Mouse (Mus musculus): ENCODE measurements at regions not wholly inside any gene's neighbourhood (a gene's known extent, or its start where the extent isn't known, plus 50 kb on each side); places are given as distances from the start of the nearest gene placed in this dataset.
"Not testable (repeated sequence)": the region's sequence is repeated elsewhere in the genome, so short reads cannot be mapped to it uniquely, and the experiment has no call there.

DNA sequence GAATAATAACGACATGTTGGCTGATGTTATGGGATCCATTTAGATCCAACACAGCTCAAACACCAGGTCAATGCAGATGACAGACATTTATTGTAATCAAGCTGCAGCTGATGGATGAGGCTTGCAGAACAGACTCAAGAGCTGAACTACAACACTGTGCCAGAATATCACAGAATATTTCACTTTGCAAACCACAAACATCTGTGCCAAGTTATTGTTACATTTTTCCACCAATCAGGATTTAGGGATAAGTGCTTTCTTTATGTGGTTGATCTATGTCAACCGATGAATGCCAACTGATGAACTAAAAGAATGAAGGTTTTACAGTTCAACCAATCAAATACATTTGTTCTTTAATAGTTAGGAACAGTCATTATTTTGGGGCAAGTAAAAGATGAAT lies 63.9 kb upstream of the Tars start:
- no peak for DNase-seq

DNA sequence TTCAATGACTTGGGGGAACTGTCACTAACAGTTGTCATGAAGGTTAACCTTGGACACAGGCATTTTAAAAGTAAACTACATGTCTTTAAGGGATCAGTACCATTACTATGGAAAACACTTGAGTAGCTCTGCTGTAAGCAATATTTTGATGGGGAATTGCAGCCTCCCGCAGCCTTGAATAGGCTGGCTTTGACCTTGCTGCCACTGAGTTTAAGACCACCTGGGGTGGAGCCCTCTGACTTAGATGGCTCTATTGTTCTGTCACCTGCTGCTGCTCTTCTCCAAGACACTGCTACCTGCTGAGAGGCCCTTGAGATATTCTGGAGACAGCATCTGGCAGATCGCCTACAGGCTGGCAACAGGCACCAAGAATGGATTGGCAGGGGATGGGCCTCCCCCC lies 62.1 kb upstream of the Tars start:
- DNase-seq = not testable (repeated sequence)

DNA sequence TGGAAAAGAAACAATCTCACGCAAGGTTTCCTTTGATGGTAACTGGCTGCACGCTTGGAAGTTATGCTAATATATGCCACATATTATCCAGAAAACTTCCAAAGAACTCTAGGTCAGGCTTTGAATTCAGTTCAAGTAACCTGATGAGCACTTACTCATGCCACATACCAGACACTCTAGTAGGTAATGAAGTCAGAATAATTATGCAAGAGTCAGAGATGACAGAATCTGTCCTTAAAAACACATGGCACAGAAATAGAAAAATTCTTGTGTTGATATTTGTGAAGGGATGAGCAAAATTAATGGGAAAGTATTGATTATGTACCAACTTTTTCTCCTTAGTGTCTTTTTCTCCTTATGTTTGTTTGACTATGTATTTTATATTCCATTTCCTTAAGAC lies 59.8 kb upstream of the Tars start:
- no peak for DNase-seq

DNA sequence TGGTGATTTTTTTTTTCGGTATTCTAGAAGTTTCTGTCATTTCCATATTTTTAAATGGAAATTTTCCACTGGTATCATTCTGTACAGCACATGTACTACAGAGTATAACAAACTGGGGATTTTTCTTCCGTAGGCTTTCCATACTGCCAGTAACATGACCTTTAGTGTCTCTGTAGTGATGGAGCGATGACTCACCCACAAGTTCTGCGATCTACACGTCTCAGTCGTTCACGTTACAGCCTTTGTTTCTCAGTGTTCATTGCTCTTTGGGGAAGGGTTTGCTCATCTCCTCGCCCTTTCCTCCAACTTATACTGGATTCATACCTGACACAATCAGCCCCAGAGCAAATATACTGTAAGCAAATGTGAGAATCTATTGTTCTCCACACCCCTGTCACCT lies 57.8 kb upstream of the Tars start:
- no peak for DNase-seq

DNA sequence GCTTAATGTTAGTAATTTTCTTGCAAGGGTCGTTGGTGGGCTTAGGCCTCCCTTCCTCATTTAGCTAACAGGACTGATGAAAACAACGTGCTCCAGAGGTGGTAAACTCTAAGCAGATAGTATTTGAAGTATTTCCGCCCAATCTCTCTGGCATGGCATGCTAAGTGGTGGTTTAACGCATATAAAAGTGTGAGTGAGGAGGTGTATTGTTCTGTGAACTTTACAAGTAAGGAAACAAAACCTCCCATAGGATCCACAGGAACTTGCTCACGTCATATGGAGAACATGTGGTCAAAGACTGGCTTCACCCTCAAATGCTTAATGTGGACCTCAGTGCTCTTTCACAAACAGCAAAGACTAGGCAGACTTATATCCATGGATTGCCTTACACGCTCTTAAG lies 56.5 kb upstream of the Tars start:
- DNase-seq = no peak

DNA sequence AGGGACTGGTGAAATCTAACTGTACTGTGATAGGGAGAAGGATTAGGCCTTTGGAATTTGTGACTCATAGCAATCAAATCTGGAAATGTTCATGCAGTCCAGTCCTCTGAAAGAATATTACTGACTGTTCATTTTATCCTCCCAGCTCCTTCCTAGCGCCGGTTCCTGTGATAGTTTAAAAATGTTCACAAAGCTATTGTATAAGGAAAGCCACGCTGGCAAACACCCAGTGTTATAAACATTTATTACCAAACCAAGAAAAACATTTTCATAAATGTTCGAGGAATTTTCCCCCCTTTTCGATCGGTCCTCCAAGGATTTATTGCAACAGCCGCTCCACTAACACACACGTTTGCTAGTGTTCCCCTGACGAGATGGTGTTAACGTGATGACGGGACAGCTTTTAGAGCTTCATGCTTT lies 55.9 kb upstream of the Tars start:
- DNase-seq = no peak

DNA sequence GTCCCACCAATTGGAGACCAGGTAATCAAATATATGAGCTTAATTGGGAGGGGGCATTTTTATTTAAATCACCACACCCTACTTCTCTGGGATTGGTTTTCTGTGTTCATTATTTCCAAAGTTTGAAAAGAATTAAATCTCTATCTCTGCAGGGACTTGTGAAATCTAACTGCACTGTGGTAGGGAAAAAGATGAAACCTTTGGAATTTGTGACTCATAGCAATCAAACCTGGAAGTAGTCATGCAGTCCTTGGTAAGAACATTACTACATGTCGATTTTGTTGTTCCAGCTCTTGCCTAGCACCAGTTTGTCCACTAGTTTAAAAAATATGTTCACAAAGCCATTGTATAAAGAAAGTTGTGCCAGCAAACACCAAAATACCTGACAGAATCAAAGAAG lies 54.5 kb upstream of the Tars start:
- DNase-seq = no peak

DNA sequence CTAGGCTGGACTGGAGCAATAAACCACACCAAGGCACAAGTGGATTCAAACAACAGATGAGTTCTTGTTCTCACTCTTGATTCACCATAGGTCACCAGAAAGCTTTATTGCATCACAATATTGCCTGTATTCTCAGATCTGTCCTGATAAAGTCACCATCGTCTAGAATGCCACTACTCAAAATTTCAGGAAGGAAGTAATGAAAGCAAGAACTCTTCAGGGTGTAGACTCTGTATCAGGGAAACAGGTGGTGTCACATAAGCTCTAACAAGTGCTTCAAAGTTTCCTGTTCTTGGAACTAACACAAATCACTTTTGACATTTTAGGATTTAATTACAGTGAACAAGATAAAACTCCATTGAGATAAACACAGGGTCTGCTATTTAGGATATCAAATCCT lies 52.2 kb upstream of the Tars start:
- no peak for DNase-seq
